Mouse (Mus musculus): ENCODE results near the gene Gpc1. TPM values are rescaled to one million over a fixed set of nuclear protein-coding genes. Genes with fewer than 3 reads are reported as not detected.
A peak's percentile ranks its signal among the peaks of the same experiment; 100 is the strongest.

Gene Gpc1
- total and polyA plus RNA-seq, 3 experiments = 0.05 to 0.55 TPM; not detected in 1

DNA sequence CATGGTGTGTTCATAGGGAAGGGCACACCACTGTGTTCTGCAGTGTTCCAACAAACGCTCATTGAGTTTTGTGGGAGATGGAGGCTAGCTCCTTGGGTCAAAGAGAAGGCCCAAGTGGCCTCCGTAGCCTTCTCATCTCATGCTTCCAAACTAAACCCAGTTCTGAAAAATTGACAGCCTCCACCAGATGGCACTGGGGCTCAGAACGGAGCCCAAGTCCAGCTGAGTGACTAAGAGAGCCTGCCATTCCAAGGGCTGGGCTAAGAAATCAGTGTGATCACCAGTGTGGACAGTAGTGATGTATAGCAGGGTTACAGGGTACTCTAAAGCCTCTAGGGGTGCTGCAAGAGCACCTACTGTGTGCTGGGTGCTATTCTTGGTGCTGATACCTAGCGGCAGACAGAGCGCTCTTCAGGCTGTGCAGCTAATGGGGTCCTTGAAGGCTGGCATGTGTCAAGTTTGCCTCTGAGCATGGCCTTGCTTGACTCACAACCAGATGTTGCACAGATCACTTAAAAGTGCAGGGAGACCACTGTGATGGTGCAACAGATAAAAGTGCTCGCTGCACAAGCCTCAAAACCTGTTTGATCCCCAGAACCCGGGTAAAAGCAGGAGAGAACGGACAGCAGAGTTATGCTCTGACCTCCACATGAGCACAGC is 8.9 kb downstream of the Gpc1 start:
- H3K4me2 ChIP-seq (ENCODE audit: insufficient read depth, low read depth, poor library complexity, severe bottlenecking) = no peak overlapping the region
- H3K27ac ChIP-seq (ENCODE audit: insufficient read depth, low read depth) = no peak overlapping the region
- no peak overlapping the region for H3K4me3 ChIP-seq (replicated peaks in 1 of 3; ENCODE audit: low read depth in 2 of 3, low read length in 2 of 3, poor library complexity in 1 of 3)
- peak; percentile 5 for DNase-seq (ENCODE audit: extremely low read depth)
- in situ Hi-C loops (cut with MboI; ENCODE audit: low pct_ligation_motif_present, low pct_unique_long_range_greater_than_20kb, low sequenced_read_pairs) (loop anchor here (5.0 kb wide), 1 partner anchor 57 kb away; no protein-coding TSS in a partner anchor), dilution Hi-C loops (cut with MboI; ENCODE audit: extremely low pct_ligation_motif_present, extremely low pct_unique_long_range_greater_than_20kb, low sequenced_read_pairs) (no loop called here)
- H3K4me1 ChIP-seq (ENCODE audit: control insufficient read depth in 1 of 2, insufficient read depth in 2 of 2) = no peaks in the 10 kb centered on the region
- H3K9me3 ChIP-seq (replicated peaks; ENCODE audit: low read length) = no peaks in the 10 kb centered on the region
- TF ChIP-seq SMC3 (IDR thresholded peaks at IDR 0.05; ENCODE audit: low read depth, low read length) (peak; percentile 42), ZNF384 (IDR thresholded peaks at IDR 0.05; ENCODE audit: low read depth, low read length) (no peak), CTCF (conservative IDR thresholded peaks at IDR 0.05 in 1 of 2, IDR thresholded peaks at IDR 0.05 in 1 of 2; ENCODE audit: low read depth in 2 of 2, low read length in 2 of 2) (peak in 1 of 2 experiments; percentile 54; a peak in 2 of 4 replicates), TCF12 (IDR thresholded peaks at IDR 0.05; ENCODE audit: low read depth, low read length) (no peak), ZMIZ1 (IDR thresholded peaks at IDR 0.05; ENCODE audit: low read depth, low read length) (no peak), NRF1 (IDR thresholded peaks at IDR 0.05; ENCODE audit: low read depth, low read length) (no peak), RAD21 (IDR thresholded peaks at IDR 0.05; ENCODE audit: low read depth, low read length) (peak; percentile 28)
- H3K36me3 ChIP-seq (replicated peaks in 1 of 2; ENCODE audit: control insufficient read depth in 1 of 2, insufficient read depth in 1 of 2, low read length in 1 of 2) = no peaks in the 10 kb centered on the region
- peaks cover 91% of the 10 kb centered on the region for H3K27me3 ChIP-seq (replicated peaks)
- no peaks in the 10 kb centered on the region for H3K79me2 ChIP-seq (replicated peaks; ENCODE audit: control insufficient read depth, extremely low read depth, insufficient read depth, poor library complexity, severe bottlenecking)
- no peak overlapping the region for H3K9ac ChIP-seq (ENCODE audit: insufficient read depth, low read depth)

- no peaks in the 10 kb centered on the region for H3K9me3 ChIP-seq (replicated peaks; ENCODE audit: low read length)
- DNase-seq (ENCODE audit: extremely low read depth) = no peak
- no peak overlapping the region for H3K9ac ChIP-seq (ENCODE audit: insufficient read depth, low read depth)
- H3K4me2 ChIP-seq (ENCODE audit: insufficient read depth, low read depth, poor library complexity, severe bottlenecking) = no peak overlapping the region
- H3K27me3 ChIP-seq (replicated peaks) = peaks cover 88% of the 10 kb centered on the region
- in situ Hi-C loops (cut with MboI; ENCODE audit: low pct_ligation_motif_present, low pct_unique_long_range_greater_than_20kb, low sequenced_read_pairs) = loop anchor here (5.0 kb wide), 1 partner anchor 56 kb away; no protein-coding TSS in a partner anchor
- no peaks in the 10 kb centered on the region for H3K36me3 ChIP-seq (replicated peaks in 1 of 2; ENCODE audit: control insufficient read depth in 1 of 2, insufficient read depth in 1 of 2, low read length in 1 of 2)
- H3K79me2 ChIP-seq (replicated peaks; ENCODE audit: control insufficient read depth, extremely low read depth, insufficient read depth, poor library complexity, severe bottlenecking) = no peaks in the 10 kb centered on the region
- dilution Hi-C loops (cut with MboI; ENCODE audit: extremely low pct_ligation_motif_present, extremely low pct_unique_long_range_greater_than_20kb, low sequenced_read_pairs) = no loop called here
- H3K4me1 ChIP-seq (ENCODE audit: control insufficient read depth in 1 of 2, insufficient read depth in 2 of 2) = no peaks in the 10 kb centered on the region
- TF ChIP-seq NRF1 (IDR thresholded peaks at IDR 0.05; ENCODE audit: low read depth, low read length) (no peak), BHLHE40 (IDR thresholded peaks at IDR 0.05; ENCODE audit: low read depth, low read length) (no peak), CTCF (conservative IDR thresholded peaks at IDR 0.05 in 1 of 2, IDR thresholded peaks at IDR 0.05 in 1 of 2; ENCODE audit: low read depth in 2 of 2, low read length in 2 of 2) (0 out of 4 replicates have a peak, but pooled peaks of 1 of the 2 experiments have one; percentile 9)
- no peak overlapping the region for H3K4me3 ChIP-seq (replicated peaks in 1 of 3; ENCODE audit: low read depth in 2 of 3, low read length in 2 of 3, poor library complexity in 1 of 3)
- H3K27ac ChIP-seq (ENCODE audit: insufficient read depth, low read depth) = no peak overlapping the region
Observed at GRCm38 (mm10) chr1:92841427-92841826, 10.0 kb downstream of the Gpc1 start.

DNA sequence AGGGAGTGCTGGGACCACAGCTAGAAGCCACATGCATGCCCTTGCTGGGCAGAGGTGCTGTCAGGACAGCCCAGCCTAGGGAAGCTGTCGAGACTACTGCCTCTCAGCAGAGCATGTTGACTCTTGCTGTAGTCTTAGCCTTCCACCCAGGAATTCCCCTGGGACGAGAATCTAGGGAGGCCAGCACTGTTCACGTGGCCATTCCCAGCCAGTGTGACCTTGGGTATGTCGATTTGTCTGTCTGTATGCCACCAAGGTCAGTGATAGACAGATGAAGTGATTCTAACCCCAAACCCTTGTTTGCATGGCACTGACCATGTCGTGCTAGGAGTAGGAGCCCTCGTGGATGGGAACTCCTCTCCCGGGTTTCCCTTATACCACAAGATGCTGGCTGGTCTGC is 14.4 kb downstream of the Gpc1 start:
- no peak overlapping the region for H3K4me2 ChIP-seq (ENCODE audit: insufficient read depth, low read depth, poor library complexity, severe bottlenecking)
- DNase-seq (ENCODE audit: extremely low read depth) = no peak
- H3K79me2 ChIP-seq (replicated peaks; ENCODE audit: control insufficient read depth, extremely low read depth, insufficient read depth, poor library complexity, severe bottlenecking) = no peaks in the 10 kb centered on the region
- H3K9me3 ChIP-seq (replicated peaks; ENCODE audit: low read length) = no peaks in the 10 kb centered on the region
- dilution Hi-C loops (cut with MboI; ENCODE audit: extremely low pct_ligation_motif_present, extremely low pct_unique_long_range_greater_than_20kb, low sequenced_read_pairs) = no loop called here
- H3K36me3 ChIP-seq (replicated peaks in 1 of 2; ENCODE audit: control insufficient read depth in 1 of 2, insufficient read depth in 1 of 2, low read length in 1 of 2) = no peaks in the 10 kb centered on the region
- no peak overlapping the region for H3K4me3 ChIP-seq (replicated peaks in 1 of 3; ENCODE audit: low read depth in 2 of 3, low read length in 2 of 3, poor library complexity in 1 of 3)
- no peak for TF ChIP-seq ZMIZ1 (IDR thresholded peaks at IDR 0.05; ENCODE audit: low read depth, low read length)
- TF ChIP-seq SMC3 (IDR thresholded peaks at IDR 0.05; ENCODE audit: low read depth, low read length) = no peak
- no peak for TF ChIP-seq ZNF384 (IDR thresholded peaks at IDR 0.05; ENCODE audit: low read depth, low read length)
- no peak for TF ChIP-seq HCFC1 (IDR thresholded peaks at IDR 0.05; ENCODE audit: low read depth, low read length)
- no peak for TF ChIP-seq CHD1 (IDR thresholded peaks at IDR 0.05; ENCODE audit: low read depth, low read length)
- TF ChIP-seq GABPA (IDR thresholded peaks at IDR 0.05; ENCODE audit: insufficient replicate concordance, low read depth, low read length) = no peak
- in situ Hi-C loops (cut with MboI; ENCODE audit: low pct_ligation_motif_present, low pct_unique_long_range_greater_than_20kb, low sequenced_read_pairs) = no loop called here
- H3K27me3 ChIP-seq (replicated peaks) = peaks cover 82% of the 10 kb centered on the region
- no peak overlapping the region for H3K27ac ChIP-seq (ENCODE audit: insufficient read depth, low read depth)
- no peak overlapping the region for H3K9ac ChIP-seq (ENCODE audit: insufficient read depth, low read depth)
- 0 out of 4 replicates have a peak, but pooled peaks cover 0 to 4% of the 10 kb centered on the region in 2 experiments for H3K4me1 ChIP-seq (ENCODE audit: control insufficient read depth in 1 of 2, insufficient read depth in 2 of 2)

Measured in CH12.LX (cell line).